Mouse (Mus musculus): ENCODE measurements around the gene Riiad1. TPM values are rescaled to one million over a fixed set of nuclear protein-coding genes. Genes with fewer than 3 reads are reported as not detected.
A peak's percentile ranks its signal among the peaks of the same experiment; 100 is the strongest.

The Riiad1 gene
- polyA plus RNA-seq, 1 experiment from 2014 or later, result 3.2 TPM

DNA sequence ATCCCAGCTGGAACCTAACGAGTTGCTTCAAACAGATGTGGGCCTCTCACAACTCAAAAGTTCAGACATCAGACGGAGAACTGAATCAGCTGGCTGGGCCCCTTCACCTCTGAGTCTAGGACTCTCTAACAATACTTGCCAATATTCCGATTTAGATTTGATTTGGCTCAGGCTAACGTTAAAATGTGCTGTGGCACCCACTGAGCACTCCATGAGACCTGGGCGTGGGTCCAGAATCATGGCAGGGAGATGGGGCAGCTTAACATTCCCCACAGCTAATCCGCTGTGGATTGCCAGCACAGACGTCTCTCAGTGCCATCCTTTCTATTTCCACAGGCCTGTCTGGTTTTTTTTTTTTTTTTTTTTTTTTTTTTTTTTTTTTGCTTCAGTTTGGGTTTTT lies 5.8 kb upstream of the Riiad1 start:
- TF ChIP-seq EP300 (optimal IDR thresholded peaks at IDR 0.05), result no peak
- TF ChIP-seq CTCF (IDR thresholded peaks at IDR 0.05; ENCODE audit: low read depth), result no peak

DNA sequence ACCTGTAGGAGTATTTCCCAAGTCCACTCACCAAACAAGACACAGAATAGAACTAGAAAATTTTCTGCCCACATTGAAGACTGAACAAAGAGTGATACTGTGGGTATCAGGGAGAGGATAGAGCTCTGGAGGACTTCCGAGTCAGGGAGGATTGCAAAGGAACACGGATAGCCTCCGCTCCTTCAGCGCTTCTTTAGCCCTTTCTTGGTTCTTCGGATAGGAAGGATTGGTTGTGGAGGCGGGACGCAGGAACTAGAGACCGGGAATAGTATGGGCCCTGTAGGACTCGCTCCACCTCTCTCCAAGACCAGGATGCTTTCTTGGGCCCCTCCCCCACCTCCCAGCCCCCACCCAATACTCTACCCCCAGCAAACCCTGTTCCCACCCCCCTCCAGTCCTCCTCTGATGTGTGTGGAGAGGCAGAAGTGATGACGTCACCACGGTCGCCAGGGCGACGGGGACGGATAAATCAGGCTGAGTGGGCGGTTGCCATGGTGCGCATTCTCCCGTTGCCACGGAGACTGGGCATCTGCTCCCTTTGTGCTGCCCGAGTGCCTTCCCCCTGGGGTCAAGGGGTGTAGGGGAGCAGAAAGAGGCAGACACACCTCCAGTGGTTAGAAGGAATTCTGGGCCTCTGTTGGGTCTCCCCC lies 3.8 kb upstream of the Riiad1 start:
- H3K9me3 ChIP-seq (ENCODE audit: control insufficient read depth, low read length), result no peaks in the 10 kb centered on the region
- no peak overlapping the region for H3K27ac ChIP-seq (replicated peaks)
- 32% methylated on average over 20 of the region's 20 CpGs for WGBS
- no peaks in the 10 kb centered on the region for H3K4me1 ChIP-seq (replicated peaks; ENCODE audit: control insufficient read depth, insufficient read depth)
- no peak for ATAC-seq (ENCODE audit: low FRiP score, low TSS enrichment)
- no peak overlapping the region for H3K4me2 ChIP-seq (replicated peaks; ENCODE audit: low read depth)
- H3K27me3 ChIP-seq (ENCODE audit: control insufficient read depth, insufficient read depth, low read length), result no peaks in the 10 kb centered on the region
- no peak overlapping the region for H3K4me3 ChIP-seq (ENCODE audit: low read depth, low read length)
- DNase-seq (ENCODE audit: low spot score), result peak; percentile 55
- H3K9ac ChIP-seq (ENCODE audit: low read length), result no peak overlapping the region
- TF ChIP-seq EP300 (optimal IDR thresholded peaks at IDR 0.05), result no peak
- no peak for TF ChIP-seq CTCF (IDR thresholded peaks at IDR 0.05; ENCODE audit: low read depth)
- H3K36me3 ChIP-seq (ENCODE audit: control insufficient read depth, insufficient read depth, low read length), result no peaks in the 10 kb centered on the region

More for the DNA sequence above, 5.8 kb upstream of the Riiad1 start:
- DNase-seq (ENCODE audit: low spot score) (no peak), ATAC-seq (ENCODE audit: low FRiP score, low TSS enrichment) (no peak)
- Histone ChIP-seq H3K9me3 (ENCODE audit: control insufficient read depth, low read length) (no peaks in the 10 kb centered on the region), H3K4me3 (ENCODE audit: low read depth, low read length) (no peak overlapping the region), H3K4me2 (replicated peaks; ENCODE audit: low read depth) (no peak overlapping the region), H3K9ac (ENCODE audit: low read length) (no peak overlapping the region), H3K36me3 (ENCODE audit: control insufficient read depth, insufficient read depth, low read length) (no peaks in the 10 kb centered on the region; the same call in 1 of the 2 replicates), H3K27me3 (ENCODE audit: control insufficient read depth, insufficient read depth, low read length) (no peaks in the 10 kb centered on the region), H3K27ac (replicated peaks) (no peak overlapping the region), H3K4me1 (replicated peaks; ENCODE audit: control insufficient read depth, insufficient read depth) (no peaks in the 10 kb centered on the region)
- 58% methylated on average over 7 of the region's 7 CpGs for WGBS

DNA sequence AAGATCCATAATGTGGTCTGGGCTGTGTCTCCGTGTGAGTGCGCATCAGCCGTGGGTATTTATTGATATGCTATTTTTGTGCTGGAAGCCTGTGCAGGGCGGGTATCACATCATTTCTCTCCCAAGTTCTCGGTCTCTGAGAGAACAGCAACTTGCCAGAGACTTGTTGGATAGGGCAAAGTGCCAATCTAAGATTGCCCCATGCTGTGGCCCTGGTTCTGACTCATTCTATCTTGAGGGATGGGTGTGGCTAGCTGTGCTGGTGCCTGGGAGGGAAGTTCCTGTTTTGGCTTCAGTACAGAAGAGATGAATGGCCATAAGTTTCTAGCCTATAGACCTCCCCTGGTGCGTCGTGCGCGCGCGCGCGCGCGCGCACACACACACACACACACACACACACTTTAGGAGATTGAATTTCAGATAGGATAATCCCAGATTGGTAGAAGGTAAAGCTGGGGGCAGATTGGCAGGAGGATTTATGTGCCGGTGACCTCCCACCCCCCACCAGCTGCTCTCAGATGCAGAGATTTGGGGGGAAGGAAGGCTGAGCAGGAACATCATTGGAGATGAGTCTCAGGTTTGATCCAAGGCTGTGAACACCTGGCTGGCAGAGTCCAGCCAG lies 2.7 kb upstream of the Riiad1 start:
- WGBS, result 73% methylated on average over 17 of the region's 17 CpGs
- ATAC-seq (ENCODE audit: low FRiP score, low TSS enrichment) (peak; percentile 65), DNase-seq (ENCODE audit: low spot score) (peak; percentile 63)
- Histone ChIP-seq H3K4me2 (replicated peaks; ENCODE audit: low read depth) (no peak overlapping the region), H3K27me3 (ENCODE audit: control insufficient read depth, insufficient read depth, low read length) (no peaks in the 10 kb centered on the region), H3K9me3 (ENCODE audit: control insufficient read depth, low read length) (no peaks in the 10 kb centered on the region), H3K36me3 (ENCODE audit: control insufficient read depth, insufficient read depth, low read length) (no peaks in the 10 kb centered on the region), H3K4me3 (ENCODE audit: low read depth, low read length) (no peak overlapping the region), H3K9ac (ENCODE audit: low read length) (no peak overlapping the region), H3K27ac (replicated peaks) (0 out of 2 replicates have a peak overlapping the region, but pooled peaks have one; percentile 49), H3K4me1 (replicated peaks; ENCODE audit: control insufficient read depth, insufficient read depth) (no peaks in the 10 kb centered on the region)
- TF ChIP-seq CTCF (IDR thresholded peaks at IDR 0.05; ENCODE audit: low read depth) (no peak), EP300 (optimal IDR thresholded peaks at IDR 0.05) (no peak)

DNA sequence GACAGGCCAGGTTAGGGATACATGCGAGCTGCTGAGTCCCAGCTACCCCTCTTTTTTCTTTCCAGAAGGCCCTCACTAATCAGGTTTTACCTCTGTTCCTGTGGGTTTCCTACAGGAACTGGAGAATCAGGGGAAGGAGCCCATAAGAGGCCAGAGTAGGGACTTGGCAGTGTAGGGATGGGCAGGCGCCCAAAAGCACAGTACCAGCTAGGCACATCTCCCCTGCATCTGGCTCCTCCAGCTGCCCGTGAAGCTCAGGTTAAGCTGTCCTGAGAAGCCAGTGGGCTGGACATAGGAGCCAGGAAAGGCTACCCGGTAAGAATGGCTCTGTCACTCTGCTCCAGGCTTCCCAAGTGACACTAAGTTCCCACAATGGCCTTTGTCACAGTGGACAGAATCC lies 1.3 kb upstream of the Riiad1 start:
- H3K4me1 ChIP-seq (replicated peaks; ENCODE audit: control insufficient read depth, insufficient read depth), result no peaks in the 10 kb centered on the region

DNA sequence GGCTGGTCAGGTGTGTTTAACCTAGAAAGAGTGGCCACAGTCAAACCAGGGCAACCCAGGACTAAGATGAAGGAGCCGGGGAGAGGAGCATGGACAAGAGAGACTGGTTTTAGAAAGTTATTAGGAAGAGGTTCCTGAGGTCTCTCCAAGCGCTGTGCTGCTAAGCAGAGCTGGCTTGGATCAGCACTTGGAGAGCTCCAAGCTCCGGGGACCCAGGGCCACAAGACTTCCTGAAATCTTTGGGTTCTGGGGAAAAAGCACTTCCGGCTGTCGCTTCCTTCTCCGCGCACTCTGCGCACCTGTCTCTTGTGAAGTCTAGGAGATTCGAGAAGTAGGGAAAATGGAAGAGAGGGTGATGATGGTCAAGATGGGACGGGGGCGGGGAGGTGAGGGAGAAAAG lies 577 bp downstream of the Riiad1 start:
- Histone ChIP-seq H3K27ac (replicated peaks) (no peak overlapping the region), H3K27me3 (ENCODE audit: control insufficient read depth, insufficient read depth, low read length) (no peaks in the 10 kb centered on the region), H3K9me3 (ENCODE audit: control insufficient read depth, low read length) (no peaks in the 10 kb centered on the region), H3K4me3 (ENCODE audit: low read depth, low read length) (no peak overlapping the region), H3K9ac (ENCODE audit: low read length) (no peak overlapping the region), H3K4me1 (replicated peaks; ENCODE audit: control insufficient read depth, insufficient read depth) (no peaks in the 10 kb centered on the region), H3K4me2 (replicated peaks; ENCODE audit: low read depth) (peak overlapping the region; percentile 12; the same call in 1 of the 2 replicates), H3K36me3 (ENCODE audit: control insufficient read depth, insufficient read depth, low read length) (no peaks in the 10 kb centered on the region)
- WGBS, result 6% methylated on average over 11 of the region's 11 CpGs
- DNase-seq (ENCODE audit: low spot score) (peak; percentile 55), ATAC-seq (ENCODE audit: low FRiP score, low TSS enrichment) (no peak)
- TF ChIP-seq CTCF (IDR thresholded peaks at IDR 0.05; ENCODE audit: low read depth), result no peak
- no peak for TF ChIP-seq EP300 (optimal IDR thresholded peaks at IDR 0.05)

More for the DNA sequence above, 1.3 kb upstream of the Riiad1 start:
- no peak for DNase-seq (ENCODE audit: low spot score)
- H3K27me3 ChIP-seq (ENCODE audit: control insufficient read depth, insufficient read depth, low read length), result no peaks in the 10 kb centered on the region
- no peaks in the 10 kb centered on the region for H3K9me3 ChIP-seq (ENCODE audit: control insufficient read depth, low read length)
- WGBS, result 65% methylated on average over 4 of the region's 4 CpGs
- H3K4me3 ChIP-seq (ENCODE audit: low read depth, low read length), result no peak overlapping the region
- TF ChIP-seq EP300 (optimal IDR thresholded peaks at IDR 0.05) (no peak), CTCF (IDR thresholded peaks at IDR 0.05; ENCODE audit: low read depth) (no peak)
- H3K4me2 ChIP-seq (replicated peaks; ENCODE audit: low read depth), result no peak overlapping the region
- H3K36me3 ChIP-seq (ENCODE audit: control insufficient read depth, insufficient read depth, low read length), result no peaks in the 10 kb centered on the region
- H3K27ac ChIP-seq (replicated peaks), result no peak overlapping the region
- no peak overlapping the region for H3K9ac ChIP-seq (ENCODE audit: low read length)
- no peak for ATAC-seq (ENCODE audit: low FRiP score, low TSS enrichment)

DNA sequence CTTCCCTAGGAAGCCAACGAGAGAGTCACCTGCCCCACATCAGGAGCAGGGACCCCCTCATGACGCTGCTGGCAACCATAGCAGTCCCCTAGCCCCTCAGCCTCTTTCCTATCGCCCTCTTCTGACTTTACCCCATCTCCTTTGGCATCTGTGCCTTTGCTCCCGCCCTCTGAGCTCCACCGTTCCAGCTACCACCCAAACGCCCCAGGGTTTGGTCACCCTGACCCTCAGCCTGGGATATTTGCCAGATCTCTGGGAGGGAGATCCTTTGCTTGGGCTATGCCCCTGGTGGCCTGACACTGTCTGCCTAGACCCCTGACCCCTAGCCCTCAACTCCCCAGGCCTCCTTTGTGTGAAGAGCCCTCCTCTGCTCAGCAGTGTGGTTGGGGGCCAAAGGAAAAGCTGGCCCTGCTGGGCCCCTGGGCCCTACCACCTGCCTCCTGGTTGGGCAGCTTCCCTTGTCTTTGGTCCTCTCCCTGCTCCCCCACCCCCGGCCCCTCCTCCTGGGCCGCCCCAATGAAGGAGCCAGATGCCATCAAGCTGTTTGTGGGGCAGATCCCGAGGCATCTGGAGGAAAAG lies 1.5 kb downstream of the Riiad1 start:
- Histone ChIP-seq H3K27ac (replicated peaks) (no peak overlapping the region), H3K4me3 (ENCODE audit: low read depth, low read length) (no peak overlapping the region), H3K4me1 (replicated peaks; ENCODE audit: control insufficient read depth, insufficient read depth) (no peaks in the 10 kb centered on the region), H3K27me3 (ENCODE audit: control insufficient read depth, insufficient read depth, low read length) (no peaks in the 10 kb centered on the region), H3K9me3 (ENCODE audit: control insufficient read depth, low read length) (no peaks in the 10 kb centered on the region), H3K4me2 (replicated peaks; ENCODE audit: low read depth) (no peak overlapping the region), H3K9ac (ENCODE audit: low read length) (no peak overlapping the region), H3K36me3 (ENCODE audit: control insufficient read depth, insufficient read depth, low read length) (no peaks in the 10 kb centered on the region)
- ATAC-seq (ENCODE audit: low FRiP score, low TSS enrichment) (no peak), DNase-seq (ENCODE audit: low spot score) (no peak)
- TF ChIP-seq CTCF (IDR thresholded peaks at IDR 0.05; ENCODE audit: low read depth), result no peak
- TF ChIP-seq EP300 (optimal IDR thresholded peaks at IDR 0.05), result no peak
- 18% methylated on average over 9 of the region's 9 CpGs for WGBS

Measured in stomach, postnatal 0 days (tissue).